19 mouse cellular contexts compared by ENCODE assay signal in genomic region chr6:17559657-17560056, GRCm38 (mm10).
A peak's percentile ranks its signal among the peaks of the same experiment; 100 is the strongest.
DNase-seq lines count a peak whose midpoint lies in the region; ATAC-seq and TF ChIP-seq lines count a peak whose summit lies in the region.
"Had no signal": no experiment of that assay in that cellular context is flagged by ENCODE, and none has a peak within 500 bp of the region (broad histone marks: within the 10 kb centered on the region; RNA-seq: fewer than 3 reads in every experiment).

No protein-coding gene starts in this region.

- no peak overlapping the region for H3K27ac ChIP-seq in kidney, adult 2 months (ENCODE audit: insufficient read depth, low read depth, low read length)
- H3K27ac ChIP-seq in intestine, postnatal 0 days (ENCODE audit: low read depth, low read length) = no peak overlapping the region
- H3K27ac ChIP-seq in small intestine, adult 2 months (ENCODE audit: insufficient read depth, low read depth, low read length) = peak overlapping the region; percentile 11; the same call in 1 of the 2 replicates
- H3K27ac ChIP-seq in midbrain, embryonic 16.5 days (ENCODE audit: low read length) = no peak overlapping the region
- H3K27ac ChIP-seq: hindbrain, embryonic 14.5 days; liver, embryonic 13.5 days; neural tube, embryonic 15.5 days had no signal

- TF ChIP-seq CTCF in kidney, adult 2 months (conservative IDR thresholded peaks at IDR 0.05; ENCODE audit: insufficient read depth, insufficient read length, low read depth, low read length) = no peak
- TF ChIP-seq CTCF in intestine, postnatal 0 days (IDR thresholded peaks at IDR 0.05; ENCODE audit: low read depth) = no peak
- TF ChIP-seq CTCF in small intestine, adult 2 months (IDR thresholded peaks at IDR 0.05; ENCODE audit: extremely low read depth, insufficient read length, insufficient replicate concordance, low read depth, low read length) = no peak

- peak; percentile 93 for ATAC-seq in intestine, postnatal 0 days
- no peak for ATAC-seq in midbrain, embryonic 16.5 days

- WGBS in kidney, adult 2 months = 61% methylated on average over 4 of the region's 4 CpGs
- WGBS in intestine, postnatal 0 days = 23% methylated on average over 4 of the region's 4 CpGs
- WGBS in small intestine, adult 2 months = 25% methylated on average over 4 of the region's 4 CpGs
- 93% methylated on average over 4 of the region's 4 CpGs for WGBS in midbrain, embryonic 16.5 days

- no peak for TF ChIP-seq POLR2A in kidney, adult 2 months (IDR thresholded peaks at IDR 0.05; ENCODE audit: low read depth, low read length)
- TF ChIP-seq POLR2A in small intestine, adult 2 months (IDR thresholded peaks at IDR 0.05; ENCODE audit: low read depth, low read length) = no peak

- peaks cover 5% of the 10 kb centered on the region; the same call in 1 of the 2 replicates for H3K4me1 ChIP-seq in kidney, adult 2 months (ENCODE audit: control insufficient read depth, insufficient read depth, low read length)
- H3K4me1 ChIP-seq in intestine, postnatal 0 days (replicated peaks; ENCODE audit: control insufficient read depth, insufficient read depth, low read length) = peaks cover 16% of the 10 kb centered on the region; the same call in 1 of the 2 replicates
- peaks cover 13% of the 10 kb centered on the region; the same call in 1 of the 2 replicates for H3K4me1 ChIP-seq in small intestine, adult 2 months (ENCODE audit: control insufficient read depth, insufficient read depth, insufficient read length, low read length)
- H3K4me1 ChIP-seq in midbrain, embryonic 16.5 days (ENCODE audit: control insufficient read depth, insufficient read depth, low read length) = no peaks in the 10 kb centered on the region
- H3K4me1 ChIP-seq: liver, embryonic 13.5 days; megakaryocyte, embryonic 14.5 days had no signal

- no peaks in the 10 kb centered on the region for H3K9me3 ChIP-seq in intestine, postnatal 0 days (ENCODE audit: control insufficient read depth)
- no peaks in the 10 kb centered on the region for H3K9me3 ChIP-seq in midbrain, embryonic 16.5 days (replicated peaks; ENCODE audit: control insufficient read depth, low read length, poor library complexity, severe bottlenecking)
- H3K9me3 ChIP-seq: liver, embryonic 13.5 days; megakaryocyte, embryonic 14.5 days; neural tube, embryonic 15.5 days had no signal

- no peak overlapping the region for H3K9ac ChIP-seq in intestine, postnatal 0 days (ENCODE audit: low read depth, low read length)
- H3K9ac ChIP-seq in midbrain, embryonic 16.5 days (ENCODE audit: low read depth, low read length) = no peak overlapping the region
- H3K9ac ChIP-seq: hindbrain, embryonic 14.5 days; liver, embryonic 13.5 days; neural tube, embryonic 15.5 days had no signal

- H3K4me3 ChIP-seq in kidney, adult 2 months (ENCODE audit: insufficient read depth, low read depth, low read length) = no peak overlapping the region
- no peak overlapping the region for H3K4me3 ChIP-seq in intestine, postnatal 0 days (ENCODE audit: low read depth, low read length)
- no peak overlapping the region for H3K4me3 ChIP-seq in small intestine, adult 2 months (ENCODE audit: low read depth, low read length)
- no peak overlapping the region for H3K4me3 ChIP-seq in midbrain, embryonic 16.5 days (ENCODE audit: low read depth, low read length)
- H3K4me3 ChIP-seq: erythroblast, embryonic 14.5 days; liver, embryonic 13.5 days; megakaryocyte, embryonic 14.5 days; neural tube, embryonic 15.5 days had no signal

- peaks cover 7% of the 10 kb centered on the region for H3K36me3 ChIP-seq in kidney, adult 2 months (ENCODE audit: control insufficient read depth, insufficient read depth, low read length)
- H3K36me3 ChIP-seq in intestine, postnatal 0 days (ENCODE audit: control insufficient read depth, insufficient read depth) = peaks cover 12% of the 10 kb centered on the region
- H3K36me3 ChIP-seq in small intestine, adult 2 months (ENCODE audit: control insufficient read depth, insufficient read depth, low read length) = peaks cover 20% of the 10 kb centered on the region
- no peaks in the 10 kb centered on the region for H3K36me3 ChIP-seq in midbrain, embryonic 16.5 days (ENCODE audit: control insufficient read depth, insufficient read depth, low read length)
- H3K36me3 ChIP-seq: neural tube, embryonic 15.5 days had no signal

- no peaks in the 10 kb centered on the region for H3K27me3 ChIP-seq in kidney, adult 2 months (replicated peaks; ENCODE audit: control insufficient read depth, insufficient read depth, low read length)
- H3K27me3 ChIP-seq in intestine, postnatal 0 days (replicated peaks; ENCODE audit: control insufficient read depth, insufficient read depth, low read length) = no peaks in the 10 kb centered on the region
- H3K27me3 ChIP-seq in small intestine, adult 2 months (ENCODE audit: control insufficient read depth, insufficient read depth, low read length) = no peaks in the 10 kb centered on the region
- no peaks in the 10 kb centered on the region for H3K27me3 ChIP-seq in midbrain, embryonic 16.5 days (ENCODE audit: control insufficient read depth, insufficient read depth, low read depth, low read length)
- H3K27me3 ChIP-seq: CH12.LX; liver, embryonic 13.5 days; megakaryocyte, embryonic 14.5 days had no signal

- DNase-seq in kidney, adult 2 months = peak; percentile 73
- DNase-seq in kidney, adult 18-20 months = no peak
- DNase-seq in gastrocnemius, postnatal 10 days = peak; percentile 29
- no peak for DNase-seq in cerebellum, adult 11-12 months
- DNase-seq: adrenal gland, adult 8-10 months; cerebellum, adult 11 months; embryo, embryonic 11 days; left cerebral cortex, postnatal 4 days; liver, embryonic 13.5 days; thymus, postnatal 25 days had no signal

- no peak overlapping the region for H3K4me2 ChIP-seq in intestine, postnatal 0 days (replicated peaks; ENCODE audit: low read depth)
- H3K4me2 ChIP-seq in midbrain, embryonic 16.5 days (ENCODE audit: low read length) = no peak overlapping the region
- H3K4me2 ChIP-seq: heart, embryonic 11.5 days; hindbrain, embryonic 14.5 days; liver, embryonic 13.5 days; neural tube, embryonic 15.5 days had no signal

Comparison
In these comparisons a context has a peak if more than half of its experiments do, and no peak if none do; other contexts are left out.
1. DNase-seq: peak in kidney, adult 2 months (single experiment) and gastrocnemius, postnatal 10 days (single experiment); none in kidney, adult 18-20 months (single experiment) and cerebellum, adult 11-12 months (single experiment).